Mouse (Mus musculus) gastrocnemius, postnatal 14 days (tissue): ENCODE measurements around the gene Gng12. TPM values are rescaled to one million over a fixed set of nuclear protein-coding genes. Genes with fewer than 3 reads are reported as not detected.
A peak's percentile ranks its signal among the peaks of the same experiment; 100 is the strongest.
"Not testable (repeated sequence)": the region's sequence is repeated elsewhere in the genome, so short reads cannot be mapped to it uniquely, and the experiment has no call there.

Experiments used
- DNase-seq: peaks from one replicate; pipeline ENCODE4 v3.0.0; 2021; ENCODE audit warnings: mixed read lengths
- intact Hi-C: fragments of 180-260 bp; cut with DNase I; formaldehyde crosslinking; loops from one replicate; pipeline ENCODE4 v1.15.1; 2025; ENCODE audit warnings: low total_unique reads
- long read RNA-seq, 2 experiments: library from polyadenylated mRNA; stranded (forward); transcript quantifications; one replicate each; pipeline ENCODE4 v2.0.0; 2021
- total RNA-seq, 2 experiments: library from RNA; stranded (reverse); gene quantifications; 2 replicates each; pipeline ENCODE4 v1.2.3; 2021

Gene Gng12
- total RNA-seq = 10 to 100 TPM; 34.3 to 35.0 TPM
- long read RNA-seq, experiment 1, full-length matches to known transcripts = 27 of 36 reads
- long read RNA-seq, experiment 1, partial matches to known transcripts = 0 of 36 reads
- long read RNA-seq, experiment 1, other reads (novel, unspliced or antisense) = 9 of 36 reads
- long read RNA-seq, experiment 2, full-length matches to known transcripts = 26 of 31 reads
- long read RNA-seq, experiment 2, partial matches to known transcripts = 0 of 31 reads
- long read RNA-seq, experiment 2, other reads (novel, unspliced or antisense) = 5 of 31 reads

- peak; percentile 90 for DNase-seq
Measured at GRCm38 (mm10) chr6:66896119-66896920, at the start of gene Gng12. Gene Gng12 (plus strand): TSS chr6:66896397.

GRCm38 (mm10) chr6:66848936-66849335 lies 47.3 kb upstream of the Gng12 start:
- intact Hi-C loops = no loop called here
- no peak for DNase-seq

More at GRCm38 (mm10) chr6:66896119-66896920, at the start of gene Gng12:
- intact Hi-C loops = no loop called here

GRCm38 (mm10) chr6:66856236-66856635 lies 40.0 kb upstream of the Gng12 start:
- intact Hi-C loops = no loop called here
- DNase-seq = no peak

GRCm38 (mm10) chr6:66858356-66858755 lies 37.8 kb upstream of the Gng12 start:
- DNase-seq = no peak
- intact Hi-C loops = no loop called here

- DNase-seq = no peak
- intact Hi-C loops = no loop called here
Measured at GRCm38 (mm10) chr6:66859391-66859790, 36.8 kb upstream of the Gng12 start.

GRCm38 (mm10) chr6:66864463-66864862 lies 31.7 kb upstream of the Gng12 start:
- intact Hi-C loops = no loop called here
- no peak for DNase-seq

- intact Hi-C loops = no loop called here
- DNase-seq = no peak
Measured at GRCm38 (mm10) chr6:66866295-66866694, 29.9 kb upstream of the Gng12 start.

- DNase-seq, intact Hi-C loops: not testable (repeated sequence)
Measured at GRCm38 (mm10) chr6:66877048-66877447, 19.1 kb upstream of the Gng12 start.

GRCm38 (mm10) chr6:66890349-66891158 lies 5.6 kb upstream of the Gng12 start:
- intact Hi-C loops = no loop called here
- no peak for DNase-seq

- intact Hi-C loops = no loop called here
- DNase-seq = no peak
Measured at GRCm38 (mm10) chr6:66893950-66894349, 2.2 kb upstream of the Gng12 start.

GRCm38 (mm10) chr6:66894999-66895398 lies 1.2 kb upstream of the Gng12 start:
- intact Hi-C loops = no loop called here
- no peak for DNase-seq

- intact Hi-C loops = no loop called here
- peak; percentile 21 for DNase-seq
Measured at GRCm38 (mm10) chr6:66896921-66897645, 886 bp downstream of the Gng12 start.

GRCm38 (mm10) chr6:66897994-66898393 lies 1.8 kb downstream of the Gng12 start:
- no peak for DNase-seq
- intact Hi-C loops = no loop called here

GRCm38 (mm10) chr6:66901926-66902325 lies 5.7 kb downstream of the Gng12 start:
- DNase-seq = no peak
- intact Hi-C loops = no loop called here

GRCm38 (mm10) chr6:66903206-66903605 lies 7.0 kb downstream of the Gng12 start:
- intact Hi-C loops = no loop called here
- DNase-seq = no peak

GRCm38 (mm10) chr6:66903720-66904119 lies 7.5 kb downstream of the Gng12 start:
- intact Hi-C loops = no loop called here
- no peak for DNase-seq

- intact Hi-C loops = no loop called here
- DNase-seq = no peak
Measured at GRCm38 (mm10) chr6:66906244-66906643, 10.0 kb downstream of the Gng12 start.

GRCm38 (mm10) chr6:66908327-66908973 lies 12.3 kb downstream of the Gng12 start:
- no peak for DNase-seq
- intact Hi-C loops = no loop called here
